Mouse (Mus musculus) forebrain, embryonic 14.5 days (tissue): Measurements from ENCODE around the gene Emc9. TPM values are rescaled to one million over a fixed set of nuclear protein-coding genes. Genes with fewer than 3 reads are reported as not detected.

Experiments
- ATAC-seq: fragments of 200-750 bp; cut with Nextera tagmentation; 2 replicates; pipeline ENCODE4 v1.8.0; 2017; ENCODE audit warnings: mild to moderate bottlenecking, moderate library complexity
- DNase-seq: peaks from one replicate; pipeline ENCODE4 v3.0.0-alpha.2; 2015; ENCODE audit warnings: low spot score
- H3K27ac ChIP-seq: fragments of 300-500 bp; sonication (generic); 2 replicates; pipeline ENCODE4 v1.5.1; 2014; ENCODE audit warnings: low read depth, mild to moderate bottlenecking, control low read depth, low read length, moderate library complexity
- H3K27me3 ChIP-seq: fragments of 300-500 bp; sonication (generic); replicated peaks from 2 replicates; pipeline ENCODE4 v1.6.1; 2014; ENCODE audit warnings: low read length, control low read depth, mixed read lengths; ENCODE audit not compliant: control insufficient read depth, insufficient read depth
- H3K36me3 ChIP-seq: fragments of 300-500 bp; sonication (generic); 2 replicates; pipeline ENCODE4 v1.6.1; 2014; ENCODE audit warnings: low read length, control low read depth; ENCODE audit not compliant: control insufficient read depth, insufficient read depth
- H3K4me1 ChIP-seq: fragments of 300-500 bp; sonication (generic); 2 replicates; pipeline ENCODE4 v1.6.1; 2014; ENCODE audit warnings: antibody characterized with exemption, low read length, control low read depth; ENCODE audit not compliant: control insufficient read depth, insufficient read depth
- H3K4me2 ChIP-seq: fragments of 300-500 bp; sonication (generic); 2 replicates; pipeline ENCODE4 v1.6.1; 2014; ENCODE audit warnings: mild to moderate bottlenecking, control low read depth, low read length
- H3K4me3 ChIP-seq: fragments of 300-500 bp; sonication (generic); 2 replicates; pipeline ENCODE4 v1.5.1; 2014; ENCODE audit warnings: low read depth, low read length, control low read depth
- H3K9ac ChIP-seq: fragments of 300-500 bp; sonication (generic); 2 replicates; pipeline ENCODE4 v1.6.1; 2014; ENCODE audit warnings: mild to moderate bottlenecking, low read length, control low read depth, moderate library complexity
- H3K9me3 ChIP-seq: fragments of 300-500 bp; sonication (generic); replicated peaks from 2 replicates; pipeline ENCODE4 v1.6.1; 2016; ENCODE audit warnings: low read length, control low read depth, mixed read lengths; ENCODE audit not compliant: control insufficient read depth
- WGBS: fragments of 180-500 bp; shearing (Covaris S2); extraction: QIAGEN DNeasy Blood & Tissue Kit; methylation state at CpG from one replicate; pipeline ENCODE4 v1.1.7; 2014; 5-methylcytosine and 5-hydroxymethylcytosine counted together
- polyA plus RNA-seq: library from polyadenylated mRNA; unstranded; fragments of >200 nt; fragmentation: Nextera tagmentation; extraction: Ambion mirVana; gene quantifications from 2 replicates; pipeline ENCODE4 v1.2.1, GENCODE M21; 2014

Gene Emc9
- 13.9 and 17.6 TPM in 2 replicates for polyA plus RNA-seq

DNA sequence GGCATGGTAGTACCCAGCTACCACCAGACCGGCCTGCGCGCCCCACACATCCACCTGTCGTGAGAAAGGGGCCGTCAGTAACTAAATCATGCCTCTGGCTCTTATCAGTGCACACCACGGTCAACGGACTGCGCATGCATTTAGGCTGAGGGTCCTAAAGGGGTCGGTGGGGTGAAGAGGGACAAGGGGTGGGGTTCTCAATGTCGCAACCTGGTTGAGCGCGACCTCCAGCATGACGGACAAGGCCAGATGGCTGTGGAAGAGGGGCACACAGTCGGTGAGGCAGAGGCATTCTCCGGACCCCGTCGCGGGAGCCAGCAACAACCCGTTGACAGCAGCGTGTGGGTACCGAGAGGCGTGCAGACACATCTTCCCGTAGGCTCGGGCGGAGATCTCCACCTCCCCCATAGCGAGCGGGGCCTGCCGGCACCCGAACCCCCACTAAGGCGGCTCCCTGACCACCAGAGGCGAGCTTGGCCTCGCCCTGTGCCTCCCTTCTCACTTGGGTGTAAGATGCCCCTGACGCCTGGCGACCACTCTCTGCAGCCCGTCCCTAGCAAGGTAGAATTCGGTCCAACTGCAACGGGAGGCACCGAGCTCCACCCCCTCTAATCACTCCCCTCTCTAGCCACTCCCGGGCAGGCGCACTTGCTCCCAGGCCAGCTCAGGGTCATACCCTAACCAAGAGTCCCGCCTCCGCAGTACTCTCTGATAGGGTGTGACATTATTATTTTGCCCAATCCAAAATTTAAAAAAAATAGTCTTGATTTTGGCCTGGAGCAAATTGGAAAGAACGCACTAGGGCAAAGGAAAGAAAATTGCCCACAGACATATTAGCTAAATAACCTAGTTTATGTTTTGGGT is at the start of gene Emc9:
Emc9 (minus strand) TSS at position 601 of the 864 bp plus-strand sequence.
- 2% methylated on average over 43 of the region's 43 CpGs for WGBS
- Histone ChIP-seq H3K27me3 (no peaks in the 10 kb centered on the region), H3K4me2 (peak within 1 kb of the TSS; percentile 67), H3K9ac (peak within 1 kb of the TSS; percentile 67), H3K36me3 (peaks cover 15% of the 10 kb centered on the region), H3K4me3 (peak within 1 kb of the TSS; percentile 39), H3K9me3 (no peaks in the 10 kb centered on the region), H3K4me1 (peaks cover 2% of the 10 kb centered on the region; the same call in 1 of the 2 replicates), H3K27ac (no peak within 1 kb of the TSS)
- peak; percentile 25 for DNase-seq
- peak; percentile 56 for ATAC-seq

DNA sequence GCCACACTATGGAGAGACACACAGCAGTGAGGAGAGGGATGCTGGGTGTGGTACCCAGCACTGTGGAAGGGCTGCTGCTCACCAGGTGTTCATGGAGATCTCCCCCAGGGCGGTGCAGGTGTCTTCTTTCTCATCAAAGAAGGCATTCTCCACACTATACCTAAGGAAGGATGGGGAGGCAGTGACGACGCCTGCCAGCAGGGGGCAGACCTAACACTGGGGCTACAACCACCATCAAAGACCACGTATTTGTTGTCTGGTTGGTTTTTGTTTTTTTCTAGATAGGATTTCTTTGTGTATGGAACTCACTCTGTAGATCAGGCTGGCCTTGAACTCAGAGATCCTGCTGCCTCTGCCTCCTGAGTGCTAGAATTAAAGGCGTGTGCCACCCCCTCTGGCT is 44.2 kb upstream of the Emc9 start:
- ATAC-seq (no peak), DNase-seq (no peak)
- Histone ChIP-seq H3K27ac (no peak overlapping the region), H3K9ac (no peak overlapping the region), H3K9me3 (no peaks in the 10 kb centered on the region), H3K4me3 (no peak overlapping the region), H3K4me2 (no peak overlapping the region), H3K36me3 (peaks cover 97% of the 10 kb centered on the region), H3K27me3 (no peaks in the 10 kb centered on the region), H3K4me1 (no peaks in the 10 kb centered on the region)
- 62% methylated on average over 5 of the region's 5 CpGs for WGBS

DNA sequence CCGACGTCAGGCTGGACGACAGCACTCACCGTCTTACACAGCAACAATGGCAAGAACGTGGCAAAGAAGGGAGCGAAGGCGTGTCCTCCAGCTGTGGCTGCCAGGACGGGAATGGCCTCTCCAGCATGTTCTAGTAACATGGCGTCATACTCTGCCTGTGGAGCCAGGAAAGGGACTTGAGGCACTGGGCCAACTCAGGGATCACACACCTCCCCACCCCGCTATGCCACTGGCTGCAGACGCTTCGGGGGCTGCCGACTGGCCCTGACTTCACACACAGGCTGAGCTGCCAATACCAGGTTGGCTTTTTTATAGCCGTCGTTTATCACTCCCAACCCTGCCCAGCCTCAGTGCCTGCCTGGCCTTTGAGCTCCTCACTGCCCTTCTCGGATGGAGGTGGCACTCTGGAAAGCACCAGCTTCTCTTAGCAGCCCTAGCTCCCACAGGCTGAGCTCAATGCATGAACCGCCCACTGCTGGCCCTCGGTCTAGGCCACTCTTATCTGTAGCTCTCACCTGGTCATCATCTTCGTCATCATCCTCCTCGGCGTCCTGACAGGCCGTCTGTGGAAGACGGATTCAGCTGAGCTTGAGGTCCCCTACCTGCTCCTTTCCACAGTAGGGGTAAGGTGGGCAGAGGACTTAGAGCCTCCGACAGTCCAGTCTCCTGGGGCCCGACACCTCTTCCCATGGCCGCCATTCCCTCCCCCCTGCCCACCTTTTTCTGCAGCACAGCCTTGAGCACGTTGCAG is 43.1 kb upstream of the Emc9 start:
- WGBS: 92% methylated on average over 27 of the region's 27 CpGs
- peaks cover 94% of the 10 kb centered on the region for H3K36me3 ChIP-seq

DNA sequence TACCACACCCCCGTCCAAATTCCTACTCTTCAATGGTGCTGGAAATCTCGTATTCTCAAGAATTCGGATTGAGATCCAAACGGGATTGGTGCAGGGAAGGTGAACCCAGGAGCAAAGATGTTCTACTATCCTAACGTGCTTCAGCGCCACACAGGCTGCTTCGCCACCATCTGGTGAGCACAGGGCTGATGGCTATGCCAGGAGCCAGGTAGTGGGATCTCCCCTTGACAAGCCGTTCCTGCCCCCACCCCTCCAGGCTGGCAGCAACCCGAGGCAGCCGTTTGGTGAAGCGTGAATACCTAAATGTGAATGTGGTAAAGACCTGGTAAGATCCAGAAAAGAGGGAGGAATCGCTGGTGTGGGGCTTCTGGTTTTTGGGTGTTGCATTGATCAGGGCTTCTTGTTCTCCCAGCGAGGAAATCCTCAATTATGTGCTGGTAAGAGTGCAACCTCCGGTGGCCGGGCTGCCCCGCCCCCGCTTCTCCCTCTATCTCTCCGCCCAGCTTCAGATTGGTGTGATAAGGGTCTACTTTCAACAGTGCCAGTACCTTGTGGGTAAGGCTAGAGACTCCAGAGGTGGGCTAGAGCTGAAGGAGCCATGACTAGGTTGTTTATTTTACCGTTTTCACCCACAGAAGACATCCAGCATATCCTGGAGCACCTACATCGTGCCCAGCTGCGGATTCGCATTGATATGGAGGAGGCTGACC is 33.5 kb upstream of the Emc9 start:
- 55% methylated on average over 22 of the region's 22 CpGs for WGBS
- peak overlapping the region; percentile 17; the same call in 1 of the 2 replicates for H3K9ac ChIP-seq
- H3K9me3 ChIP-seq: no peaks in the 10 kb centered on the region
- ATAC-seq (peak; percentile 54; the same call in 1 of the 2 replicates), DNase-seq (no peak)
- no peaks in the 10 kb centered on the region for H3K27me3 ChIP-seq
- peak overlapping the region; percentile 31 for H3K4me2 ChIP-seq
- H3K4me1 ChIP-seq: no peaks in the 10 kb centered on the region
- peak overlapping the region; percentile 13; the same call in 1 of the 2 replicates for H3K4me3 ChIP-seq
- 0 out of 2 replicates have a peak, but pooled peaks cover under 1% of the 10 kb centered on the region for H3K36me3 ChIP-seq
- 0 out of 2 replicates have a peak overlapping the region, but pooled peaks have one; percentile 14 for H3K27ac ChIP-seq

More for the DNA sequence above, 43.1 kb upstream of the Emc9 start:
- no peaks in the 10 kb centered on the region for H3K9me3 ChIP-seq
- no peaks in the 10 kb centered on the region for H3K4me1 ChIP-seq
- DNase-seq (no peak), ATAC-seq (no peak)
- H3K4me3 ChIP-seq: no peak overlapping the region
- H3K27ac ChIP-seq: no peak overlapping the region
- no peak overlapping the region for H3K4me2 ChIP-seq
- H3K27me3 ChIP-seq: no peaks in the 10 kb centered on the region
- no peak overlapping the region for H3K9ac ChIP-seq

DNA sequence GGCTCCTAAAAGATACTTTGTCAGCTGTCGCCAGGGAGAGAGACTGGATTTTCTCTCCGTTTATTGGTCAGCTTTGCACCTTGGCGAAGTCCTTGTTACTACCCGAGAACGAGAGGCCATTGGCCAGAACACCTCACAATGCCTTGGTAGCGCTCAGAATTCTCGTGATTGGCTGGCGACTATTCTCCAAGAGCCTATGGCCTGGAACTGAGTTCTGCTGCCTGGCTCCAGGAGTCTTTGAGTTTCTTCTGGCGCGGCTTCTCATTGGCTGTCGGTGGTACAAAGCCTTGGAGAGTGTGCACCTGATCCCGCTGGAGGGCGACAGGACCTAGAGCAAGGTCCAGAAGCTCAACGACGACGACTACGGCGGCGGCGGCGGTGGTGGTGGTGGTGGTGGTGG is 32.7 kb upstream of the Emc9 start, which contains the start of gene Rec8:
Rec8 (plus strand) TSS at position 216 of the 400 bp plus-strand sequence.
- Histone ChIP-seq H3K4me3 (peak within 1 kb of the TSS; percentile 13; the same call in 1 of the 2 replicates), H3K27me3 (no peaks in the 10 kb centered on the region), H3K27ac (0 out of 2 replicates have a peak within 1 kb of the TSS, but pooled peaks have one; percentile 14), H3K4me1 (no peaks in the 10 kb centered on the region), H3K36me3 (no peaks in the 10 kb centered on the region), H3K4me2 (peak within 1 kb of the TSS; percentile 31), H3K9ac (peak within 1 kb of the TSS; percentile 17; the same call in 1 of the 2 replicates), H3K9me3 (no peaks in the 10 kb centered on the region)
- 25% methylated on average over 21 of the region's 21 CpGs for WGBS
- DNase-seq: peak; percentile 61
- ATAC-seq: peak; percentile 62

DNA sequence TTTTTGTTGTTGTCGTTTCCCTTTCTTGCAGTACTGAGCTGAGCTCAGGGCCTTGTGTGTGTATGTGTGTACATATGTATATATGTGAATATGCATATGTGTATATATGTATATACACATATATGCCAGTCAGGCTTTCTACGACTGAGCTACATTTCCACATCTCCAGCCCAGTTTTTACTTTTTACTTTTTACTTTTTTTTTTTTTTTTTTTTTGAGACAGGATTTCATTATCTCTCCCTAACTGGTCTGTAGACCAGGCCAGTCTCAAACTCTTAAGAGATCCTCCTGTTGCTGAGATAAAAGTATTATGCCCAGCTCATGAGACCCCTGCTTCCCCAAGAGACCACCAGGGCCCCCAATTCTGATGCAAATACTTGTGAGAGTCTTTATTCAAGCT is 31.7 kb upstream of the Emc9 start:
- no peak for DNase-seq
- no peaks in the 10 kb centered on the region for H3K4me1 ChIP-seq
- H3K9me3 ChIP-seq: no peaks in the 10 kb centered on the region
- no peaks in the 10 kb centered on the region for H3K27me3 ChIP-seq
- no peak for ATAC-seq
- H3K36me3 ChIP-seq: no peaks in the 10 kb centered on the region
- no peak overlapping the region for H3K9ac ChIP-seq
- WGBS: 84% methylated on average over 2 of the region's 2 CpGs
- no peak overlapping the region for H3K27ac ChIP-seq
- no peak overlapping the region for H3K4me3 ChIP-seq
- no peak overlapping the region for H3K4me2 ChIP-seq

DNA sequence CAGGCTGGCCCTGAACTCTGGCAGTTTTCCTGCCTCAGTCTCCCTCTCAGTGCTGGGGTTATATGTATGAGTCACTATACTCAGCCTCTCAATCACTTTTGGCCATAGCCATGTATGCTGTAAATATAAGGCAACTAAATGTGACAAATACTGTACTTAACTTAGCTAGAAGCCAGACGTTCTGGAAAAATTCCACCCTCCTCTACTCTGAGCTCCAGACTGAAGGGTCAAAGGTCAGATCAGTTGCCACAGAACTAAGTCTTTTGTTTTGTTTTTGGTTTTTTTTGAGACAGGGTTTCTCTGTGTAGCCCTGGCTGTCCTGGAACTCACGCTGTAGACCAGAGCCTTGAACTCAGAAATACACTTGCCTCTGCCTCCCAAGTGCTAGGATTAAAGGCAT is 30.8 kb upstream of the Emc9 start:
- WGBS: 55% methylated on average over 2 of the region's 2 CpGs
- H3K4me2 ChIP-seq: no peak overlapping the region
- H3K9ac ChIP-seq: no peak overlapping the region
- no peaks in the 10 kb centered on the region for H3K27me3 ChIP-seq
- no peak overlapping the region for H3K27ac ChIP-seq
- H3K9me3 ChIP-seq: no peaks in the 10 kb centered on the region
- H3K4me3 ChIP-seq: no peak overlapping the region
- H3K4me1 ChIP-seq: no peaks in the 10 kb centered on the region
- no peak for ATAC-seq
- no peak for DNase-seq
- no peaks in the 10 kb centered on the region for H3K36me3 ChIP-seq

DNA sequence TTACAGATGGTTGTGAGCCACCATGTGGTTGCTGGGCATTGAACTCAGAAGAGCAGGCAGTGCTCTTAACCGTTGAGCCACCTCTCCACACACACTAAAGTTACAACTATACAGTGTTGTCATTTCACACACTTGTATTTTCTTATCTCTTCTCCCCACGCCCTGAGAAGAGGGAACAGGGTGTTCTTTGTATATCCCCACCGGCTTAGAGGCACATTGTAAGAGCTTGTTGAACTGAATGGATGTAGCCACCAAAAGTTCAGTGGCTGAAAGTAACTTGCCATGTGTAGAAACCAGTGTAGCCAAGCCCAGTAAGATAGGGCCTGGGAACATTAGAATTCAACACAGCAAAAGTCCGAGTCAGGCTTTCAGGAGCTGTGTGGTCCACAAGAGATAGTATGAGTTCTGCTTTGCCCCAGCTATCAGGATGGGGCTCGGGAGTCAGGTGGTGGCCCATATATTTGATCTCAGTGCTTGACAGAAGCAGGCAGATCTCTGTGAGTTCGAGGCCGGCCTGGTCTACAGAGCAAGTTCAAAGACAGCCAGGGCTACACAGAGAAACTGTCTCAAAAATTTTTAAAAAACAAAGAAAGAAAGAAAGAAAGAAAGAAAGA is 29.6 kb upstream of the Emc9 start:
- H3K27ac ChIP-seq: no peak overlapping the region
- no peak for ATAC-seq
- no peak for DNase-seq
- H3K27me3 ChIP-seq: no peaks in the 10 kb centered on the region
- H3K4me2 ChIP-seq: no peak overlapping the region
- H3K36me3 ChIP-seq: peaks cover 7% of the 10 kb centered on the region; the same call in 1 of the 2 replicates
- no peaks in the 10 kb centered on the region for H3K9me3 ChIP-seq
- no peak overlapping the region for H3K4me3 ChIP-seq
- WGBS: 82% methylated on average over 7 of the region's 7 CpGs
- no peaks in the 10 kb centered on the region for H3K4me1 ChIP-seq
- no peak overlapping the region for H3K9ac ChIP-seq
